Mouse (Mus musculus): ENCODE data around the gene Prkar1a. TPM values are rescaled to one million over a fixed set of nuclear protein-coding genes. Genes with fewer than 3 reads are reported as not detected.
"Not testable (repeated sequence)": the region's sequence is repeated elsewhere in the genome, so short reads cannot be mapped to it uniquely, and the experiment has no call there.

Prkar1a gene
- total RNA-seq, 2 experiments from 2014 or later = 522 to 554 TPM

GRCm38 (mm10) chr11:109650788-109651565 lies 1.8 kb downstream of the Prkar1a start:
- Histone ChIP-seq H3K4me3 (peak overlapping the region; percentile 82), H3K27ac (peak overlapping the region; percentile 100)
- no peak for TF ChIP-seq CTCF (conservative IDR thresholded peaks at IDR 0.05)
- DNase-seq (ENCODE audit: low spot score in 2 of 2) = peak; percentile 92 to 94

GRCm38 (mm10) chr11:109651566-109652024 lies 2.4 kb downstream of the Prkar1a start:
- Histone ChIP-seq H3K27ac (peak overlapping the region; percentile 100), H3K4me3 (peak overlapping the region; percentile 82)
- no peak for TF ChIP-seq CTCF (conservative IDR thresholded peaks at IDR 0.05)
- DNase-seq (ENCODE audit: low spot score in 2 of 2) = no peak

- DNase-seq (ENCODE audit: low spot score in 2 of 2) = no peak
- peak overlapping the region; percentile 82 for H3K4me3 ChIP-seq
- H3K27ac ChIP-seq = peak overlapping the region; percentile 100
- no peak for TF ChIP-seq CTCF (conservative IDR thresholded peaks at IDR 0.05)
Observed at GRCm38 (mm10) chr11:109652505-109652904, 3.3 kb downstream of the Prkar1a start.

GRCm38 (mm10) chr11:109653201-109653600 lies 4.0 kb downstream of the Prkar1a start:
- TF ChIP-seq CTCF (conservative IDR thresholded peaks at IDR 0.05) = no peak
- no peak for DNase-seq (ENCODE audit: low spot score in 2 of 2)
- Histone ChIP-seq H3K27ac (peak overlapping the region; percentile 100), H3K4me3 (peak overlapping the region; percentile 82)

DNA sequence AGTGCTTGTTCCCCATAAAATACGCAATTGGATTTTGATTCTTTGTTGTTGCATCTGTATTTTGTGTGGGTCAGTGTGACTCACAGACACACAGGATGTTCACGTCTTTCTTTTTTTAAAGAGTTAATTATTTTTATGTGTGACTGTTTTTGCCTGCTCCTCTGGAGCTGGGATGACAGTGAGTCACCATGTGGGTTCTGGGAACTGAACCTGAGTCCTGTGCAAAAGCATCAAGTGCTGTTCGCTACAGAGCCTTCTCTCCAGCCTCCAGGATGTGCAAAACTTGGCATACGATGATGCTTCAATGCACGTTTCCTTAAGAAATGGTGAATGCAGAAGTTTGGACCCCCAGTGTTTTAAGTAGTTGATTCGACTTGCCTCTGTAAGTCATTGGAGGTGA lies 5.4 kb downstream of the Prkar1a start:
- Histone ChIP-seq H3K27ac (no peak overlapping the region), H3K4me3 (no peak overlapping the region)
- no peak for TF ChIP-seq CTCF (conservative IDR thresholded peaks at IDR 0.05)
- no peak for DNase-seq (ENCODE audit: low spot score in 2 of 2)

- no peak for DNase-seq (ENCODE audit: low spot score in 2 of 2)
- Histone ChIP-seq H3K27ac (no peak overlapping the region), H3K4me3 (no peak overlapping the region)
- TF ChIP-seq CTCF (conservative IDR thresholded peaks at IDR 0.05) = no peak
Observed at GRCm38 (mm10) chr11:109656232-109656631, 7.0 kb downstream of the Prkar1a start.

- not testable (repeated sequence) for H3K4me3 ChIP-seq; DNase-seq (ENCODE audit: low spot score in 2 of 2); H3K27ac ChIP-seq
Observed at GRCm38 (mm10) chr11:109660526-109660925, 11.3 kb downstream of the Prkar1a start.

- H3K4me3 ChIP-seq = no peak overlapping the region
- no peak overlapping the region for H3K27ac ChIP-seq
- DNase-seq (ENCODE audit: low spot score in 2 of 2) = no peak
- no peak for TF ChIP-seq CTCF (conservative IDR thresholded peaks at IDR 0.05)
Observed at GRCm38 (mm10) chr11:109664293-109664692, 15.1 kb downstream of the Prkar1a start.

DNA sequence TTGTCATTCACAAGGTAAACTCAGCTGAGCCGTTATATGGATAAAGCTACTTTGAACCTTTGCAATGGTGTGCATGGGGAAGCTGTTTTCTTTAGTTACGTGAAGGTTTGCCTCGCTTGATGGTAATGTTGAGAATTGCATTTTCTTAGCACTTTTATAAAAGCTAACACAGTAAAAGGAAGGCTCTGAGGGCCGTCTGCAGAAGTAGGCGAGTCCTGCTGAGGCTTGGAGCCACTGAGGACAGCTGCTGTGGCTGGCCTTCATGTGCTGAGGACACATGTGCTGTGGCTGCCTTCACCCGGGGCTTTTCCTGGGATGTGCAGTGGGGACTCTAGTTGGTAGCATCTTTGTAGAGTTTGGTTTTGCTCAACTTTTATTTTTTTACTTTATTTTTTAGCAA lies 16.2 kb downstream of the Prkar1a start:
- no peak for DNase-seq (ENCODE audit: low spot score in 2 of 2)
- H3K27ac ChIP-seq = peak overlapping the region; percentile 37; the same call in 1 of the 2 replicates
- no peak overlapping the region for H3K4me3 ChIP-seq
- TF ChIP-seq CTCF (conservative IDR thresholded peaks at IDR 0.05) = no peak

- H3K4me3 ChIP-seq = no peak overlapping the region
- H3K27ac ChIP-seq = peak overlapping the region; percentile 37; the same call in 1 of the 2 replicates
- no peak for DNase-seq (ENCODE audit: low spot score in 2 of 2)
- TF ChIP-seq CTCF (conservative IDR thresholded peaks at IDR 0.05) = no peak
Observed at GRCm38 (mm10) chr11:109666411-109666810, 17.2 kb downstream of the Prkar1a start.

DNA sequence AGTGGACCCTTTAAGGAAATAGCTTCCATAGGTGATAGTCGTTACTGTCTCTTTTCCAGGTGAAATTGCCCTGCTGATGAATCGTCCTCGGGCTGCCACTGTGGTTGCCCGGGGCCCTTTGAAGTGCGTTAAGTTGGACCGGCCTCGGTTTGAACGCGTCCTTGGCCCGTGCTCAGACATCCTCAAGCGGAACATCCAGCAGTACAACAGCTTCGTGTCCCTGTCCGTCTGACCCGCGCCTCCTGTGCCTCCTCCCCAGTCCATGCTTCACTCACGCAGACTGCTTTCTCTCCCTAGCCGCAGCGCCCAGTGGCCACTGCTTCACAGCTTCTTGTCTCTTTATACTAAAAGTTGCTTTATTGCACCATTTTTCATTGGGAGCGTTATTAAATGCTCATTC lies 18.2 kb downstream of the Prkar1a start:
- DNase-seq (ENCODE audit: low spot score in 2 of 2) = no peak
- no peak for TF ChIP-seq CTCF (conservative IDR thresholded peaks at IDR 0.05)
- Histone ChIP-seq H3K27ac (peak overlapping the region; percentile 21; the same call in 1 of the 2 replicates), H3K4me3 (no peak overlapping the region)

DNA sequence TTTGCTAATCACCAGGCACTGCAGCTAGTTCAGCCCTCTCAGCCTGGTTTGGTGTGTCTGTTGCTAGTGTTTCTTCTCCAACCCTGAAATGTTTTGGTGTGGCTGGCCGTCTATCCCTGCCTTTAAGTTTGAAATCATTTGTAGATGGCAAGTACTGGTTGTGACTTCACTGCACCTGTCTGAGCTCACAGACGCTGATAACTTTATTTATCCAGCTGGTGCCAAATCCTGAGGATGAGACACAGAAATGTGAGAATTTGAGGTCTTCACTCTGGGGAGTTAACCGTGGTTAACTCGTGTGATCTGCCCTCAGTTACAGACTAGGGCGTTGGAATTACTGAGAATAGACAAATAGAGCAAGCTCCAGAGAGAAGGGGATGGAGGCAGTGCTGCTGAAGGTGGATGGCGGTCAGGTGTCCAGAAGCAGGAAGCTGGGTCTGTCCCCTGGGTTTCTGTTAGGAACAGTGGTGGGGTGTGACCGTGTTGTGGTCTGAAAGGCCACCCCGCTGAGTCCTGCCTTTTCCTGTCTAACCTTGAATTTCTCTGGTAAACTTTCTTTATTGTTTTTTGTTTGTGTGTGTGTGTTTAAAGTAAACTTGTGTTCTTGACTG lies 19.0 kb downstream of the Prkar1a start:
- DNase-seq (ENCODE audit: low spot score in 2 of 2) = no peak
- no peak for TF ChIP-seq CTCF (conservative IDR thresholded peaks at IDR 0.05)
- Histone ChIP-seq H3K4me3 (no peak overlapping the region), H3K27ac (peak overlapping the region; percentile 46; the same call in 1 of the 2 replicates)

GRCm38 (mm10) chr11:109669149-109669708 lies 20.0 kb downstream of the Prkar1a start:
- DNase-seq (ENCODE audit: low spot score in 2 of 2) = no peak
- Histone ChIP-seq H3K27ac (peak overlapping the region; percentile 46; the same call in 1 of the 2 replicates), H3K4me3 (no peak overlapping the region)
- TF ChIP-seq CTCF (conservative IDR thresholded peaks at IDR 0.05) = no peak

All from layer of hippocampus, adult 2 months (tissue).